Mouse (Mus musculus) lung, adult 2 months (tissue): Measurements from ENCODE around the gene Zfp445.

ENCODE experiments used
- CTCF ChIP-seq: fragments of 200-500 bp; IDR thresholded peaks from 2 replicates; pipeline ENCODE4 v1.5.1; 2011; ENCODE audit warnings: mild to moderate bottlenecking, low read length, control low read depth; ENCODE audit not compliant: insufficient read depth
- POLR2A ChIP-seq: fragments of 200-500 bp; IDR thresholded peaks from 2 replicates; pipeline ENCODE4 v1.6.1; 2011; ENCODE audit warnings: low read depth, mild to moderate bottlenecking, control low read depth, low read length, borderline replicate concordance; ENCODE audit errors: extremely low read depth

GRCm38 (mm10) chr9:122856716-122857115, 9.1 kb downstream of the Zfp445 start:
- TF ChIP-seq CTCF (no peak), POLR2A (no peak)
